Mouse (Mus musculus): Measurements from ENCODE around the gene Uba1. TPM values are rescaled to one million over a fixed set of nuclear protein-coding genes. Genes with fewer than 3 reads are reported as not detected.
A peak's percentile ranks its signal among the peaks of the same experiment; 100 is the strongest.

The Uba1 gene
- polyA plus RNA-seq, 1 experiment from 2014 or later: 169 TPM

GRCm38 (mm10) chrX:20658891-20659406 lies 823 bp downstream of the Uba1 start:
- no peaks in the 10 kb centered on the region for H3K36me3 ChIP-seq (ENCODE audit: control insufficient read depth, insufficient read depth, low read length)
- peak overlapping the region; percentile 36 for H3K9ac ChIP-seq (replicated peaks; ENCODE audit: low read depth, low read length)
- ATAC-seq (ENCODE audit: insufficient number of reproducible peaks, insufficient read depth, low FRiP score, low read depth): no peak
- peak overlapping the region; percentile 42 for H3K4me3 ChIP-seq (ENCODE audit: low read depth, low read length)
- 20% methylated on average over 24 of the region's 24 CpGs for WGBS
- H3K27me3 ChIP-seq (ENCODE audit: control insufficient read depth, insufficient read depth, low read length): no peaks in the 10 kb centered on the region
- H3K9me3 ChIP-seq (ENCODE audit: control insufficient read depth, low read depth, low read length): no peaks in the 10 kb centered on the region
- no peaks in the 10 kb centered on the region for H3K4me1 ChIP-seq (ENCODE audit: control insufficient read depth, insufficient read depth, low read length)
- H3K27ac ChIP-seq (ENCODE audit: low read length): no peak overlapping the region; the same call in 1 of the 2 replicates
- H3K4me2 ChIP-seq (replicated peaks; ENCODE audit: low read depth, low read length): peak overlapping the region; percentile 56

DNA sequence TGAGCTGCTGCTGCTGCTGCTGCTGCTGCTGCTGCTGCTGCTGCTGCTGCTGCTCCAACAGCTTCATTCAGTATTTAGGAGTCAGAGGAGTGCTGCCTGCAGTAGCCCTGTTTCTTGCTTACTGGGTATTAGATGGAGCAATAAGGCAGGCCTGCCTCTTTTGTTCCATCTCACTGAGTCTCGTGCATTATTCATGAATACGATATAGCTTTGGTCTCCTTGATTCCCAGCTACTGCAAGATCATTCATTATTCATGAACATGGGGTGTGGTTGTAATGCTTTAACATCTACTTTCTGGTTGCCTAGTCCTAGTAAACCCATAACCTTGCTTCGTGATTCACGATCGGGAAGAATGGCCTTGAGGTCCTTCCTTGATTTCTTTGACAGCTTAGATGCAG lies 4.2 kb downstream of the Uba1 start:
- H3K9ac ChIP-seq (replicated peaks; ENCODE audit: low read depth, low read length): no peak overlapping the region
- no peaks in the 10 kb centered on the region for H3K4me1 ChIP-seq (ENCODE audit: control insufficient read depth, insufficient read depth, low read length)
- ATAC-seq (ENCODE audit: insufficient number of reproducible peaks, insufficient read depth, low FRiP score, low read depth): peak; percentile 1; the same call in 1 of the 2 replicates
- no peak overlapping the region for H3K27ac ChIP-seq (ENCODE audit: low read length)
- H3K4me3 ChIP-seq (ENCODE audit: low read depth, low read length): no peak overlapping the region
- H3K27me3 ChIP-seq (ENCODE audit: control insufficient read depth, insufficient read depth, low read length): no peaks in the 10 kb centered on the region
- H3K36me3 ChIP-seq (ENCODE audit: control insufficient read depth, insufficient read depth, low read length): no peaks in the 10 kb centered on the region
- H3K4me2 ChIP-seq (replicated peaks; ENCODE audit: low read depth, low read length): no peak overlapping the region
- H3K9me3 ChIP-seq (ENCODE audit: control insufficient read depth, low read depth, low read length): no peaks in the 10 kb centered on the region
- WGBS: 39% methylated on average over 5 of the region's 5 CpGs

DNA sequence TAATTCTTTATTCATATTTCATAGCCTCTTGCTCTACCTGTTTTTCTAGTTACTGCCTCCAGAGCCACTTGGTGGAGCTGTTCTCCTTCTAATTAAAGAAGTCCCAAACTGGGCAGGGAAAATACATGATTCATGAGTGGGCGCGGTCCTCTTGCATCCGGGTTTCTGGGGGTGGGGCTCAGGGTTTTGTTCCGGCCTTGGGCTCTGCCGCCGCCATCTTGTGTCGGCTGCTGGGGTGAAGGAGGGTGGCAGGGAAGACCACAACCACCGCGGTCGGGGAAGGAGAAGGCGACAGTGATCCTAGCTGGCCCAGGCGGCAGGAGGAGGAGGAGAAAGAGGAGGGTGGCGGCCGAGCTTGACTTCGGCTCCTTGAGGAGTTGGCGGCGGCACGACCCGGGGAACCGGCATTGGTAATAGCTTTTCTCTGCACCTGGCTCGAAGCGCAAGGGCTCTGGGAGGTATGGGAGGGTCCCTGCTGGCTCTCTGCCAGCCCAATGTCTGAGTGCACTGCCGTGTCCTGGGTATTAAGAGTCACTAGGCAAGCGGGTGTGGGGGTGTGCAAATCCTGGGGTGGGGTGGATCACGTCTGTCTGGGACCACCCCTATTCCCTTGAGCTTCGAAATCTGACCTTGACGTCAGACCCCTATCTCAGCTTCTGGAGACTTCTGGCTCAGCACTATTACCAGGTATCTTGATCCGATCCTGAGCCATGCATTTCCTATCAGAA lies 4.8 kb downstream of the Uba1 start:
- 15% methylated on average over 27 of the region's 28 CpGs for WGBS
- Histone ChIP-seq H3K4me3 (ENCODE audit: low read depth, low read length) (peak overlapping the region; percentile 59), H3K27me3 (ENCODE audit: control insufficient read depth, insufficient read depth, low read length) (no peaks in the 10 kb centered on the region), H3K4me1 (ENCODE audit: control insufficient read depth, insufficient read depth, low read length) (no peaks in the 10 kb centered on the region), H3K4me2 (replicated peaks; ENCODE audit: low read depth, low read length) (peak overlapping the region; percentile 58), H3K9ac (replicated peaks; ENCODE audit: low read depth, low read length) (peak overlapping the region; percentile 73), H3K36me3 (ENCODE audit: control insufficient read depth, insufficient read depth, low read length) (0 out of 2 replicates have a peak, but pooled peaks cover 3% of the 10 kb centered on the region), H3K27ac (ENCODE audit: low read length) (peak overlapping the region; percentile 69; the same call in 1 of the 2 replicates), H3K9me3 (ENCODE audit: control insufficient read depth, low read depth, low read length) (no peaks in the 10 kb centered on the region)
- peak; percentile 89 for ATAC-seq (ENCODE audit: insufficient number of reproducible peaks, insufficient read depth, low FRiP score, low read depth)

GRCm38 (mm10) chrX:20663444-20663790 lies 5.3 kb downstream of the Uba1 start:
- Histone ChIP-seq H3K27ac (ENCODE audit: low read length) (peak overlapping the region; percentile 69; the same call in 1 of the 2 replicates), H3K4me2 (replicated peaks; ENCODE audit: low read depth, low read length) (peak overlapping the region; percentile 58), H3K4me1 (ENCODE audit: control insufficient read depth, insufficient read depth, low read length) (no peaks in the 10 kb centered on the region), H3K4me3 (ENCODE audit: low read depth, low read length) (peak overlapping the region; percentile 59), H3K36me3 (ENCODE audit: control insufficient read depth, insufficient read depth, low read length) (0 out of 2 replicates have a peak, but pooled peaks cover 3% of the 10 kb centered on the region), H3K9me3 (ENCODE audit: control insufficient read depth, low read depth, low read length) (no peaks in the 10 kb centered on the region), H3K9ac (replicated peaks; ENCODE audit: low read depth, low read length) (peak overlapping the region; percentile 73), H3K27me3 (ENCODE audit: control insufficient read depth, insufficient read depth, low read length) (no peaks in the 10 kb centered on the region)
- 24% methylated on average over 9 of the region's 9 CpGs for WGBS
- ATAC-seq (ENCODE audit: insufficient number of reproducible peaks, insufficient read depth, low FRiP score, low read depth): no peak

DNA sequence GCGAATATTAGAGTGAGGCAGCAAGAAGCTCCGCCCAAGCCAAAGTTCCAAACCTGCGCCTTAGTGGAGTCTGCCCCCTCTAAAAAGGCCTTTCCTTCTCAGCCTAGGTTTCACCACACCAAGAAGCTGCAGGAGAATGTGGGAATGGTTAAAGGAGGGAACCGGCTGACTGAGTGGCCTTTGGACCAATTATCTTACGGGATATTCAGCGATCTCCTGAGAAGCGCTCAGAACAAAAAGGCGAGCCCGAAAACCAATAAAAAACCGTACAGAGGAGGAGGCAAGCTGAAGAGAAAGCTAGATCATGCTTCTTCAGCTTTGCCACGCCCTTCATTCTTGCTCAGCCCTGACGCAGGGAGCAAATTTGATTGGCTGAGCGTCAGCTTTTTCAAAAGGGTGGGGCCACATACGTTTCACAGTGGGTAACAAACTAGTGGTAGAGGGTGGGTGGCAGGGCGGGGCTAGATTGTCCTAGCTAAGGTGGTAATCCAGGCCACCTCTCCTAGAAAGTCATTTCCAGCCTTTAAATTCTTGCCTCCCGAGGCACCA lies 29.5 kb downstream of the Uba1 start, which contains the start of gene Cdk16:
Cdk16 (plus strand) TSS at position 436 of the 549 bp plus-strand sequence.
- H3K4me3 ChIP-seq (ENCODE audit: low read depth, low read length): peak within 1 kb of the TSS; percentile 58
- WGBS: 18% methylated on average over 16 of the region's 16 CpGs
- H3K27me3 ChIP-seq (ENCODE audit: control insufficient read depth, insufficient read depth, low read length): no peaks in the 10 kb centered on the region
- ATAC-seq (ENCODE audit: insufficient number of reproducible peaks, insufficient read depth, low FRiP score, low read depth): peak; percentile 94
- peak within 1 kb of the TSS; percentile 55 for H3K4me2 ChIP-seq (replicated peaks; ENCODE audit: low read depth, low read length)
- no peaks in the 10 kb centered on the region; the same call in 1 of the 2 replicates for H3K4me1 ChIP-seq (ENCODE audit: control insufficient read depth, insufficient read depth, low read length)
- H3K9me3 ChIP-seq (ENCODE audit: control insufficient read depth, low read depth, low read length): no peaks in the 10 kb centered on the region
- peak within 1 kb of the TSS; percentile 78 for H3K9ac ChIP-seq (replicated peaks; ENCODE audit: low read depth, low read length)
- H3K27ac ChIP-seq (ENCODE audit: low read length): peak within 1 kb of the TSS; percentile 95
- H3K36me3 ChIP-seq (ENCODE audit: control insufficient read depth, insufficient read depth, low read length): peaks cover 3% of the 10 kb centered on the region; the same call in 1 of the 2 replicates

GRCm38 (mm10) chrX:20688068-20688547 lies 30.0 kb downstream of the Uba1 start:
- no peaks in the 10 kb centered on the region for H3K9me3 ChIP-seq (ENCODE audit: control insufficient read depth, low read depth, low read length)
- no peaks in the 10 kb centered on the region for H3K27me3 ChIP-seq (ENCODE audit: control insufficient read depth, insufficient read depth, low read length)
- H3K4me1 ChIP-seq (ENCODE audit: control insufficient read depth, insufficient read depth, low read length): no peaks in the 10 kb centered on the region; the same call in 1 of the 2 replicates
- no peaks in the 10 kb centered on the region; the same call in 1 of the 2 replicates for H3K36me3 ChIP-seq (ENCODE audit: control insufficient read depth, insufficient read depth, low read length)
- peak overlapping the region; percentile 55 for H3K4me2 ChIP-seq (replicated peaks; ENCODE audit: low read depth, low read length)
- peak overlapping the region; percentile 95 for H3K27ac ChIP-seq (ENCODE audit: low read length)
- peak overlapping the region; percentile 78 for H3K9ac ChIP-seq (replicated peaks; ENCODE audit: low read depth, low read length)
- peak; percentile 89 for ATAC-seq (ENCODE audit: insufficient number of reproducible peaks, insufficient read depth, low FRiP score, low read depth)
- WGBS: 17% methylated on average over 33 of the region's 33 CpGs
- peak overlapping the region; percentile 58 for H3K4me3 ChIP-seq (ENCODE audit: low read depth, low read length)

DNA sequence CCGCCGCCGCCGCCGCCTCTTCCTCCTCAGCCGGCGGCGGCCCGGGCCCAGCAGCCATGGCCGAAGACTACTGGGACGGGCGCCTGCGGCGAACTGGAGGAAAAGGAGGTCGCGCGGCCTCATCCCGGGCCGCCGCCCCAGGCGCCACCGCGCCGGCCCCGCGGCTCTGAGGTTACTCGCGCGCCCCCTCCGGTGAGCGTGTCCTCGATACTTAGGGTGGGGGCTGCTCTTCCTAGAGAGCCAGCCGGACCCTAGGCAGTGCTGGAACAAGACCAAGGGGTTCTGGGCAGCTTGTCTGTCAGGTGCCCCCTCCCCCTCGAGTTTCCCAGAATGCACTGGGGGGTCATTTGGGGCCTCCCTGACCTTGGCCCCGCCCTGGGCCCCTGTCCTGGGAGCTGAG lies 30.5 kb downstream of the Uba1 start:
- Histone ChIP-seq H3K4me3 (ENCODE audit: low read depth, low read length) (peak overlapping the region; percentile 58), H3K4me1 (ENCODE audit: control insufficient read depth, insufficient read depth, low read length) (no peaks in the 10 kb centered on the region; the same call in 1 of the 2 replicates), H3K27ac (ENCODE audit: low read length) (peak overlapping the region; percentile 95), H3K27me3 (ENCODE audit: control insufficient read depth, insufficient read depth, low read length) (no peaks in the 10 kb centered on the region), H3K9me3 (ENCODE audit: control insufficient read depth, low read depth, low read length) (no peaks in the 10 kb centered on the region), H3K4me2 (replicated peaks; ENCODE audit: low read depth, low read length) (peak overlapping the region; percentile 55), H3K9ac (replicated peaks; ENCODE audit: low read depth, low read length) (peak overlapping the region; percentile 78), H3K36me3 (ENCODE audit: control insufficient read depth, insufficient read depth, low read length) (no peaks in the 10 kb centered on the region; the same call in 1 of the 2 replicates)
- peak; percentile 28; the same call in 1 of the 2 replicates for ATAC-seq (ENCODE audit: insufficient number of reproducible peaks, insufficient read depth, low FRiP score, low read depth)
- WGBS: 14% methylated on average over 12 of the region's 35 CpGs

DNA sequence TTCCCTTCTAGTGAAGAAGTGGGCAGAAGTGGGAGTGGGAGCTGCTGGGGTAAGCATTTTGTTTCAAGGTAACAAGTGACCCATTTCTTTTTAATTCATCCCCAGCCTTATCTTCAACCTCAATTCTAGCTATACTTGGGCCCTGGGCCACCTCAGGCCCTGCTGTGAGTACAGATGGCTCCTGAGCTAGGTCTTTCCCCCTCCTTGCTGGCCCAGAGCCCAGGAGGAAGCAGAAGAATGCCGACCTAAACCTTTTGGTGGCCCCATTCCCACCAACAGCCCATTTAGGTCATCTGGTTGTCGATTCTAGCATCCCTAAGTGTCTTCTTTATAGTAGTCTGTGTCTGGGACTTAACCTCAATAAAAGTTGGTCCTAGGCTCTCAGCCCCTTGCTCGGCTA lies 33.4 kb downstream of the Uba1 start:
- no peaks in the 10 kb centered on the region for H3K9me3 ChIP-seq (ENCODE audit: control insufficient read depth, low read depth, low read length)
- no peaks in the 10 kb centered on the region for H3K27me3 ChIP-seq (ENCODE audit: control insufficient read depth, insufficient read depth, low read length)
- no peak overlapping the region for H3K9ac ChIP-seq (replicated peaks; ENCODE audit: low read depth, low read length)
- WGBS: 72% methylated on average over 3 of the region's 3 CpGs
- no peak overlapping the region for H3K27ac ChIP-seq (ENCODE audit: low read length)
- H3K4me3 ChIP-seq (ENCODE audit: low read depth, low read length): no peak overlapping the region
- H3K36me3 ChIP-seq (ENCODE audit: control insufficient read depth, insufficient read depth, low read length): peaks cover 6% of the 10 kb centered on the region; the same call in 1 of the 2 replicates
- ATAC-seq (ENCODE audit: insufficient number of reproducible peaks, insufficient read depth, low FRiP score, low read depth): no peak
- H3K4me2 ChIP-seq (replicated peaks; ENCODE audit: low read depth, low read length): no peak overlapping the region
- no peaks in the 10 kb centered on the region; the same call in 1 of the 2 replicates for H3K4me1 ChIP-seq (ENCODE audit: control insufficient read depth, insufficient read depth, low read length)
